Mouse (Mus musculus) hindbrain, embryonic 11.5 days (tissue): ENCODE data around the gene Fam57b. TPM values are rescaled to one million over a fixed set of nuclear protein-coding genes. Genes with fewer than 3 reads are reported as not detected.

ENCODE experiments used
- ATAC-seq: fragments of 200-750 bp; cut with Nextera tagmentation; 2 replicates; pipeline ENCODE4 v1.8.0; 2017; ENCODE audit warnings: mild to moderate bottlenecking, moderate TSS enrichment, moderate library complexity; ENCODE audit not compliant: low FRiP score
- DNase-seq: peaks from one replicate; pipeline ENCODE4 v3.0.0-alpha.2; 2015; ENCODE audit warnings: low spot score
- H3K27ac ChIP-seq: fragments of 300-500 bp; sonication (generic); 2 replicates; pipeline ENCODE4 v1.5.1; 2014; ENCODE audit warnings: mild to moderate bottlenecking, low read depth, low read length
- H3K27me3 ChIP-seq: fragments of 300-500 bp; sonication (generic); 2 replicates; pipeline ENCODE4 v1.6.1; 2014; ENCODE audit warnings: mild to moderate bottlenecking, low read length, moderate library complexity, mixed read lengths; ENCODE audit not compliant: control insufficient read depth, insufficient read depth
- H3K36me3 ChIP-seq: fragments of 300-500 bp; sonication (generic); 2 replicates; pipeline ENCODE4 v1.6.1; 2014; ENCODE audit warnings: mild to moderate bottlenecking, low read length, moderate library complexity, mixed read lengths; ENCODE audit not compliant: control insufficient read depth, insufficient read depth
- H3K4me1 ChIP-seq: fragments of 300-500 bp; sonication (generic); replicated peaks from 2 replicates; pipeline ENCODE4 v1.6.1; 2014; ENCODE audit warnings: low read length, mixed read lengths; ENCODE audit not compliant: control insufficient read depth, insufficient read depth
- H3K4me2 ChIP-seq: fragments of 300-500 bp; sonication (generic); replicated peaks from 2 replicates; pipeline ENCODE4 v1.6.1; 2014; ENCODE audit warnings: mild to moderate bottlenecking, low read depth, low read length
- H3K4me3 ChIP-seq: fragments of 300-500 bp; sonication (generic); 2 replicates; pipeline ENCODE4 v1.5.1; 2014; ENCODE audit warnings: low read depth, low read length
- H3K9ac ChIP-seq: fragments of 300-500 bp; sonication (generic); 2 replicates; pipeline ENCODE4 v1.6.1; 2014; ENCODE audit warnings: low read depth, low read length
- H3K9me3 ChIP-seq: fragments of 300-500 bp; sonication (generic); 2 replicates; pipeline ENCODE4 v1.6.1; 2016; ENCODE audit warnings: low read length; ENCODE audit not compliant: control insufficient read depth
- WGBS: fragments of 180-500 bp; shearing (Covaris S2); extraction: QIAGEN DNeasy Blood & Tissue Kit; methylation state at CpG from one replicate; pipeline ENCODE4 v1.1.7; 2014; 5-methylcytosine and 5-hydroxymethylcytosine counted together
- polyA plus RNA-seq: library from polyadenylated mRNA; unstranded; fragments of >200 nt; fragmentation: Nextera tagmentation; extraction: Ambion mirVana; gene quantifications from 2 replicates; pipeline ENCODE4 v1.2.1, GENCODE M21; 2014

Fam57b gene
- polyA plus RNA-seq, 1 experiment from 2014 or later: 16.3 TPM

GRCm38 (mm10) chr7:126823940-126824339, 26.5 kb downstream of the Fam57b start:
- DNase-seq: peak; percentile 35
- H3K4me3 ChIP-seq: peak overlapping the region; percentile 56

GRCm38 (mm10) chr7:126825403-126825802, 27.9 kb downstream of the Fam57b start:
- no peaks in the 10 kb centered on the region; the same call in 1 of the 2 replicates for H3K4me1 ChIP-seq
- ATAC-seq (no peak), DNase-seq (peak; percentile 53)
- WGBS: 18% methylated on average over 8 of the region's 8 CpGs
- no peak overlapping the region for H3K4me2 ChIP-seq
- H3K27me3 ChIP-seq: no peaks in the 10 kb centered on the region; the same call in 1 of the 2 replicates
- no peaks in the 10 kb centered on the region for H3K36me3 ChIP-seq
- H3K4me3 ChIP-seq: no peak overlapping the region
- no peaks in the 10 kb centered on the region for H3K9me3 ChIP-seq
- H3K9ac ChIP-seq: no peak overlapping the region
- no peak overlapping the region for H3K27ac ChIP-seq

More at GRCm38 (mm10) chr7:126823940-126824339, 26.5 kb downstream of the Fam57b start:
- Histone ChIP-seq H3K36me3 (no peaks in the 10 kb centered on the region), H3K27ac (peak overlapping the region; percentile 79; the same call in 1 of the 2 replicates), H3K4me1 (no peaks in the 10 kb centered on the region; the same call in 1 of the 2 replicates), H3K27me3 (no peaks in the 10 kb centered on the region; the same call in 1 of the 2 replicates), H3K4me2 (peak overlapping the region; percentile 83), H3K9ac (peak overlapping the region; percentile 76), H3K9me3 (no peaks in the 10 kb centered on the region)
- 9% methylated on average over 10 of the region's 10 CpGs for WGBS
- ATAC-seq: peak; percentile 15; the same call in 1 of the 2 replicates

GRCm38 (mm10) chr7:126825952-126826351, 28.5 kb downstream of the Fam57b start:
- no peak for DNase-seq
- ATAC-seq: no peak
- Histone ChIP-seq H3K9ac (no peak overlapping the region), H3K9me3 (no peaks in the 10 kb centered on the region), H3K27ac (no peak overlapping the region), H3K4me3 (no peak overlapping the region), H3K4me2 (no peak overlapping the region), H3K27me3 (no peaks in the 10 kb centered on the region; the same call in 1 of the 2 replicates), H3K4me1 (no peaks in the 10 kb centered on the region; the same call in 1 of the 2 replicates), H3K36me3 (no peaks in the 10 kb centered on the region)
- WGBS: 84% methylated on average over 5 of the region's 5 CpGs

GRCm38 (mm10) chr7:126831539-126831938, 34.1 kb downstream of the Fam57b start, which contains the start of gene 4930451I11Rik:
4930451I11Rik (minus strand) TSS chr7:126831639.
- H3K27ac ChIP-seq: no peak within 1 kb of the TSS
- H3K4me3 ChIP-seq: peak within 1 kb of the TSS; percentile 28
- 0 out of 2 replicates have a peak within 1 kb of the TSS, but pooled peaks have one; percentile 15 for H3K9ac ChIP-seq
- no peak for DNase-seq
- WGBS: 61% methylated on average over 5 of the region's 5 CpGs
- ATAC-seq: no peak
- H3K27me3 ChIP-seq: no peaks in the 10 kb centered on the region
- H3K9me3 ChIP-seq: no peaks in the 10 kb centered on the region
- peak within 1 kb of the TSS; percentile 44 for H3K4me2 ChIP-seq
- no peaks in the 10 kb centered on the region for H3K4me1 ChIP-seq
- H3K36me3 ChIP-seq: no peaks in the 10 kb centered on the region

- Histone ChIP-seq H3K27ac (no peak overlapping the region), H3K4me2 (peak overlapping the region; percentile 44), H3K9ac (0 out of 2 replicates have a peak overlapping the region, but pooled peaks have one; percentile 15), H3K4me1 (no peaks in the 10 kb centered on the region), H3K9me3 (no peaks in the 10 kb centered on the region), H3K4me3 (peak overlapping the region; percentile 28), H3K27me3 (no peaks in the 10 kb centered on the region), H3K36me3 (no peaks in the 10 kb centered on the region)
- ATAC-seq (peak; percentile 78), DNase-seq (peak; percentile 88)
- under 1% methylated on average over 21 of the region's 21 CpGs for WGBS
Measured at GRCm38 (mm10) chr7:126832036-126832598, 34.6 kb downstream of the Fam57b start.

GRCm38 (mm10) chr7:126833294-126833693, 35.8 kb downstream of the Fam57b start:
- Histone ChIP-seq H3K27ac (no peak overlapping the region), H3K4me2 (no peak overlapping the region), H3K27me3 (no peaks in the 10 kb centered on the region), H3K9me3 (no peaks in the 10 kb centered on the region), H3K4me1 (no peaks in the 10 kb centered on the region), H3K4me3 (no peak overlapping the region), H3K9ac (no peak overlapping the region), H3K36me3 (no peaks in the 10 kb centered on the region)
- 100% methylated on average over 1 of the region's 1 CpGs for WGBS
- no peak for ATAC-seq
- DNase-seq: no peak

- H3K9ac ChIP-seq: no peak overlapping the region
- H3K27ac ChIP-seq: no peak overlapping the region
- ATAC-seq: no peak
- peaks cover 3% of the 10 kb centered on the region; the same call in 1 of the 2 replicates for H3K4me1 ChIP-seq
- WGBS: 85% methylated on average over 9 of the region's 9 CpGs
- H3K36me3 ChIP-seq: no peaks in the 10 kb centered on the region
- no peak overlapping the region for H3K4me2 ChIP-seq
- no peak overlapping the region for H3K4me3 ChIP-seq
- H3K9me3 ChIP-seq: no peaks in the 10 kb centered on the region
- no peak for DNase-seq
- peaks cover under 1% of the 10 kb centered on the region; the same call in 1 of the 2 replicates for H3K27me3 ChIP-seq
Measured at GRCm38 (mm10) chr7:126843276-126843675, 45.8 kb downstream of the Fam57b start.

- DNase-seq (peak; percentile 47), ATAC-seq (no peak)
- Histone ChIP-seq H3K27ac (no peak overlapping the region), H3K27me3 (peaks cover 12% of the 10 kb centered on the region), H3K9ac (no peak overlapping the region), H3K36me3 (no peaks in the 10 kb centered on the region), H3K9me3 (no peaks in the 10 kb centered on the region), H3K4me2 (no peak overlapping the region), H3K4me1 (peaks cover 6% of the 10 kb centered on the region), H3K4me3 (no peak overlapping the region)
- 50% methylated on average over 2 of the region's 2 CpGs for WGBS
Measured at GRCm38 (mm10) chr7:126845516-126845915, 48.0 kb downstream of the Fam57b start.

- Histone ChIP-seq H3K27ac (no peak within 1 kb of the TSS), H3K27me3 (peaks cover 12% of the 10 kb centered on the region), H3K4me2 (peak within 1 kb of the TSS; percentile 100), H3K9me3 (no peaks in the 10 kb centered on the region), H3K36me3 (no peaks in the 10 kb centered on the region), H3K4me3 (peak within 1 kb of the TSS; percentile 50), H3K9ac (peak within 1 kb of the TSS; percentile 68), H3K4me1 (peaks cover 9% of the 10 kb centered on the region)
- WGBS: 19% methylated on average over 4 of the region's 4 CpGs
- DNase-seq (no peak), ATAC-seq (no peak)
Measured at GRCm38 (mm10) chr7:126847116-126847420, 49.6 kb downstream of the Fam57b start, which contains the start of gene Doc2a. Doc2a (plus strand) TSS chr7:126847416.
